Mouse (Mus musculus): ENCODE results near the gene Sgk1. TPM values are rescaled to one million over a fixed set of nuclear protein-coding genes. Genes with fewer than 3 reads are reported as not detected.
A peak's percentile ranks its signal among the peaks of the same experiment; 100 is the strongest.

The Sgk1 gene
- polyA plus RNA-seq, 1 experiment, result 1.6 TPM

- no peaks in the 10 kb centered on the region for H3K36me3 ChIP-seq (replicated peaks; ENCODE audit: low read length)
- peaks cover 7% of the 10 kb centered on the region for H3K9me3 ChIP-seq
- H3K4me1 ChIP-seq, result no peaks in the 10 kb centered on the region
- H3K27me3 ChIP-seq (replicated peaks), result no peaks in the 10 kb centered on the region
- TF ChIP-seq FLI1 (IDR thresholded peaks at IDR 0.05; ENCODE audit: low read length) (no peak), GATA1 (IDR thresholded peaks at IDR 0.05; ENCODE audit: borderline replicate concordance, low read length) (no peak)
- H3K4me3 ChIP-seq (replicated peaks), result no peak overlapping the region
Measured at GRCm38 (mm10) chr10:21858437-21858974, 23.5 kb upstream of the Sgk1 start.

DNA sequence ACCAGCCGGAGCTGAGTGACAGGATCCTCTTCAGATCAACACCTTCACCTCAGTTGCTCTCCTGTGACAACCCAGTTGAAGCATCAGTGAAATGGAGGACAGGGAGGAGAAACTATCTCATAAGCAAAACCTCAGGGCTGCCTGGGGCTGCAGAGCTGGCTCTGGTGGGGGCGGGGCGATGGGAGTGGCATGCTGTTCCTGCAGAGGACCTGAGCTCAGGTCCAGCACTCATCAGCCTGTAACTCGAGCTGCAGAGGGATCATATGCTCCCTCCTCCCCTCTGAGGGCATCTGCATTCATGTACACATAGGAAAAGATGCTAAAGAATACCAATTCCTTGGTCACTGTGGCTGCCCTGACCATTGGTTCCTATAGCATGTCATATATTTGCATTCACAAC lies 15.5 kb upstream of the Sgk1 start:
- no peak for TF ChIP-seq FLI1 (IDR thresholded peaks at IDR 0.05; ENCODE audit: low read length)
- peaks cover 2% of the 10 kb centered on the region for H3K27me3 ChIP-seq (replicated peaks)
- peaks cover 6% of the 10 kb centered on the region; the same call in 1 of the 2 replicates for H3K9me3 ChIP-seq
- H3K4me3 ChIP-seq (replicated peaks), result no peak overlapping the region
- no peaks in the 10 kb centered on the region for H3K36me3 ChIP-seq (replicated peaks; ENCODE audit: low read length)
- H3K4me1 ChIP-seq, result no peaks in the 10 kb centered on the region

- H3K4me3 ChIP-seq (replicated peaks), result no peak overlapping the region
- peaks cover 6% of the 10 kb centered on the region; the same call in 1 of the 2 replicates for H3K9me3 ChIP-seq
- peaks cover 2% of the 10 kb centered on the region for H3K27me3 ChIP-seq (replicated peaks)
- H3K36me3 ChIP-seq (replicated peaks; ENCODE audit: low read length), result no peaks in the 10 kb centered on the region
- TF ChIP-seq FLI1 (IDR thresholded peaks at IDR 0.05; ENCODE audit: low read length) (no peak), GATA1 (IDR thresholded peaks at IDR 0.05; ENCODE audit: borderline replicate concordance, low read length) (no peak)
- H3K4me1 ChIP-seq, result no peaks in the 10 kb centered on the region
Measured at GRCm38 (mm10) chr10:21868221-21868620, 13.8 kb upstream of the Sgk1 start.

DNA sequence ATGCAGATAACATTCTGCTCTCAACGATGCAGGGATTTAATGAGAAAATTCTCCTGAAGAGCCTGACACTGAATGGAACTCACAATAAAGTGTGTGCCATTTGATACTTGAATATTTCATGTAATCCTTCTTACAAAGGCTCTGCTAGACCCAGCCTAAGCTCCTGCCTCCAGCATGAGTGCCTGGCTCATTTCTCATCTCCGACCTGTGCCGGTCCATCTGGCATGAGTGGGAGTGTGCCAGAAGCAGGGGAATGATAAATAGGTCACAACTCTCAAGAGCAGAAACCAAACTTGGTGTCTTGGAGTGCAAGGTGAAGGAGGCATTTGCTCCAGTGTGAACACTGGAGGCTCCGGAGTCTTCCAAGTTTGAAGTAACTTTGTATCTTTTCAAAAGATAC lies 13.4 kb upstream of the Sgk1 start:
- TF ChIP-seq GATA1 (IDR thresholded peaks at IDR 0.05; ENCODE audit: borderline replicate concordance, low read length), result no peak
- TF ChIP-seq FLI1 (IDR thresholded peaks at IDR 0.05; ENCODE audit: low read length), result no peak
- no peaks in the 10 kb centered on the region for H3K4me1 ChIP-seq
- peaks cover 2% of the 10 kb centered on the region for H3K27me3 ChIP-seq (replicated peaks)
- no peak overlapping the region for H3K4me3 ChIP-seq (replicated peaks)
- H3K9me3 ChIP-seq, result peaks cover 6% of the 10 kb centered on the region; the same call in 1 of the 2 replicates
- H3K36me3 ChIP-seq (replicated peaks; ENCODE audit: low read length), result no peaks in the 10 kb centered on the region

DNA sequence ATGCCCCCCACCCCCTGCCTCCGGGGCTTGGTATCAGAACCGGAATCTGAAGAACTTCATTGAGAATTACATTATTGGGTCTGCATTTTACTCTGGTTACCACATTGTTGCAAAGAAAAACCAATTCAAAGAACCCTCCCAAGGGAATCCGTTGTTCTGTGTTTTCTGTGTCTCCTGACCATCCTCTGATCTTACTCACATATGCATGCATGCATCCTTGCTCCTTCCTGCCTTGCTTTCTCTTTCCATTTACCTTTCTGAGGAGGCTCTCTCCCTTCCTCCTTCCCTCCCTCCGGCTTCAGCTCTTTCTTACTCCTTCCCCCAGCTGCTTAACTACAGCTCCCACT lies 174 bp upstream of the Sgk1 start:
- TF ChIP-seq GATA1 (IDR thresholded peaks at IDR 0.05; ENCODE audit: borderline replicate concordance, low read length) (no peak), FLI1 (IDR thresholded peaks at IDR 0.05; ENCODE audit: low read length) (no peak)
- Histone ChIP-seq H3K27me3 (replicated peaks) (peaks cover 34% of the 10 kb centered on the region), H3K4me3 (replicated peaks) (peak overlapping the region; percentile 81), H3K4me1 (peaks cover 7% of the 10 kb centered on the region), H3K36me3 (replicated peaks; ENCODE audit: low read length) (no peaks in the 10 kb centered on the region), H3K9me3 (peaks cover 16% of the 10 kb centered on the region)

DNA sequence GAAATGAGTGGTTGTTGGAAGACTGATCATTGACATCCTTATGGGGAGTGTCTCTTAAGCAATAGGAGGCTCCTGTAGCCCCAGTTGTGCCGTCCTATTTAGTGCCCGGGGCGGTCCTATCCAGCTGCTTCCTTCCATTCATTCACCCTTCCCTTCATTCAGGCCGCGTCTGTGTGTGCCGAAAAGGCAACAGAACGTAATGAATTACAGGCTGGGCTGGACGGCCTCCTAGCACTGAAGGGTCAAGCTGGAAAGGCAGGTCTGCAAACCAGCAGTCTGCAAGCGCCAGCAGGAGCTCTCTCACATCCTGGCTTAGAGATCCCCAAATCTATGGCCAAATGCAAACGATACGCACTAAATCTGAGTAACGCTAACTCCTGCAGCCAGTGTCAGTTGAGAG lies 1.6 kb downstream of the Sgk1 start:
- peaks cover 34% of the 10 kb centered on the region for H3K27me3 ChIP-seq (replicated peaks)
- TF ChIP-seq GATA1 (IDR thresholded peaks at IDR 0.05; ENCODE audit: borderline replicate concordance, low read length) (no peak), FLI1 (IDR thresholded peaks at IDR 0.05; ENCODE audit: low read length) (no peak)
- H3K36me3 ChIP-seq (replicated peaks; ENCODE audit: low read length), result no peaks in the 10 kb centered on the region
- H3K9me3 ChIP-seq, result peaks cover 16% of the 10 kb centered on the region
- peaks cover 7% of the 10 kb centered on the region for H3K4me1 ChIP-seq
- H3K4me3 ChIP-seq (replicated peaks), result no peak overlapping the region

DNA sequence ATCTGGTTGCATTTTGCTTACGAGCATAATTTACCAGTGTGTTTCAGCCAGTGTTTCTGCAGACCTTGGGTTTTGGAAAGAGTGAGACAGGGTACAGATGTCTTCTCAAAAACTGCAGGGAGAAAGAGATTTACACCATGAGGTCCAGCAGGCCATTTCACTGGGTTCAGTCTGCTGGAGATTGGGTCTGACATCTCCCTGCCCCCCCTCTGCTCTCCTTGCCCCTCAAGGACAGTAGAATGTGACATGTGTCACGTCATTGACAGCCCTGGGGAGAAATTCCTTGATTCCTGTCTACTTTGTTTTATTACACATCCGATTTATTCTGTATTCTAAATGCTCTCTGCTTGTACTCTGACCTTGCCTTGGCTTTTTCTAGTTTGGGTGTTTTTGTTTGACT lies 2.5 kb downstream of the Sgk1 start:
- H3K27me3 ChIP-seq (replicated peaks), result peaks cover 34% of the 10 kb centered on the region
- peaks cover 16% of the 10 kb centered on the region for H3K9me3 ChIP-seq
- no peak overlapping the region for H3K4me3 ChIP-seq (replicated peaks)
- H3K4me1 ChIP-seq, result peaks cover 7% of the 10 kb centered on the region
- TF ChIP-seq GATA1 (IDR thresholded peaks at IDR 0.05; ENCODE audit: borderline replicate concordance, low read length) (no peak), FLI1 (IDR thresholded peaks at IDR 0.05; ENCODE audit: low read length) (no peak)
- H3K36me3 ChIP-seq (replicated peaks; ENCODE audit: low read length), result no peaks in the 10 kb centered on the region

DNA sequence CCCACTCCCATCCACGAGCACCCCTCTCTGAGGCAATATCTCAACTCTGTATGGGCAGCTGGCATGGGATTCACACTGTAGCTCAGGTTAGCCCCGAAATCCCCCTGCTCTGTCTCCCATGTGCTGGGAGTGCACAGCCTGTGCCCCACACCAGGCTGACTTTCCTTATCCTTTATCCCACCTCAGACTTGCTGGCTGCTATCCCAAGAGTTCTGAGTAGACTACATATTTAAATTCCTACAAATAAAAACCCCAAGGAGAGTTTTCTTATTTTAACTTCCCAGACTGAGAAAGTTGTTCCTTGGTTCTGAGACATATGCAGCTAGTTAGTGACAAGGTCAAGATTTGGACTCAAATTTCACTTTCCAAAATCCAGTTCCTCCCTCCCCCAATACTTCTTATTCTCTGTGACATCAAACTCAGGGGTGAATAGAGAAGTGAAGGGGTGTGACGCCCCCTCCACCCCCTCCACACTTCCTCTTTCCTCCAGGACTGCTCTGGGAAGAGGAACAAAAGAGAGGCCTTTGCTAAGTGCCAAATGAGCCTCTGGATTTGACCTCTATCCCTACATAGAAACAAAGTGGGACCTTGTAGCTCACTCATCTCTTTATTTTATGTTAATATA lies 7.3 kb downstream of the Sgk1 start:
- no peak overlapping the region for H3K4me3 ChIP-seq (replicated peaks)
- TF ChIP-seq GATA1 (IDR thresholded peaks at IDR 0.05; ENCODE audit: borderline replicate concordance, low read length) (no peak), FLI1 (IDR thresholded peaks at IDR 0.05; ENCODE audit: low read length) (no peak)
- peaks cover 2% of the 10 kb centered on the region for H3K27me3 ChIP-seq (replicated peaks)
- peaks cover 7% of the 10 kb centered on the region for H3K9me3 ChIP-seq
- H3K4me1 ChIP-seq, result no peaks in the 10 kb centered on the region
- H3K36me3 ChIP-seq (replicated peaks; ENCODE audit: low read length), result no peaks in the 10 kb centered on the region

GRCm38 (mm10) chr10:21890293-21890692 lies 8.3 kb downstream of the Sgk1 start:
- TF ChIP-seq FLI1 (IDR thresholded peaks at IDR 0.05; ENCODE audit: low read length) (no peak), GATA1 (IDR thresholded peaks at IDR 0.05; ENCODE audit: borderline replicate concordance, low read length) (no peak)
- Histone ChIP-seq H3K4me3 (replicated peaks) (no peak overlapping the region), H3K4me1 (no peaks in the 10 kb centered on the region), H3K9me3 (peaks cover 13% of the 10 kb centered on the region), H3K27me3 (replicated peaks) (no peaks in the 10 kb centered on the region), H3K36me3 (replicated peaks; ENCODE audit: low read length) (no peaks in the 10 kb centered on the region)

DNA sequence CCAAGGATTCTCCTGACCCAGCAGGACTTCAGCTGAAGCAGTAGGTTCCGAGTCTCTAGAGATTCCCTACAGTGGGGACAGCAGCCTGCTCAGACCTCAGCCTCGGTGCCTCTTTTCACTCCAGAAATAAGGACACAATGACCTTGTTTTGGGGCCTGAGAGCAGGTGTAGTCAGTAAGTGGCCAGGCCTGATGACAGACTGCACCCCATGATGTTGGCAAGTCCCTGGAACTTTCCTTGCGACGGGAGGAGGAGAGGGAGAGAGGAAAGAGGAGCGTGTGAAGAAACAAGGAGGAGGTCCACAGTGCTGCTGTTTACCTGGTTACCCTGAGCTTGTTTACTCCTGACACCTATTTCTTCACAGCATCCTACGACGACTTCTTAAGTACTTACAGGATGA lies 9.5 kb downstream of the Sgk1 start:
- no peaks in the 10 kb centered on the region for H3K27me3 ChIP-seq (replicated peaks)

More for the DNA sequence above, 9.5 kb downstream of the Sgk1 start:
- TF ChIP-seq FLI1 (IDR thresholded peaks at IDR 0.05; ENCODE audit: low read length) (no peak), GATA1 (IDR thresholded peaks at IDR 0.05; ENCODE audit: borderline replicate concordance, low read length) (no peak)
- Histone ChIP-seq H3K4me3 (replicated peaks) (no peak overlapping the region), H3K4me1 (no peaks in the 10 kb centered on the region), H3K36me3 (replicated peaks; ENCODE audit: low read length) (no peaks in the 10 kb centered on the region), H3K9me3 (peaks cover 15% of the 10 kb centered on the region)

All from megakaryocyte, embryonic 14.5 days (primary cell).